Mouse (Mus musculus) C2C12 (cell line): Measurements from ENCODE around the gene Naa10.

Source experiments
- CTCF ChIP-seq: IDR thresholded peaks from one replicate; pipeline ENCODE4 v1.5.1; 2011; ENCODE audit not compliant: control insufficient read depth, insufficient read depth, insufficient read length
- USF1 ChIP-seq: IDR thresholded peaks from one replicate; pipeline ENCODE4 v1.6.1; 2011; ENCODE audit warnings: low read depth, mild to moderate bottlenecking, control low read depth, moderate library complexity

DNA sequence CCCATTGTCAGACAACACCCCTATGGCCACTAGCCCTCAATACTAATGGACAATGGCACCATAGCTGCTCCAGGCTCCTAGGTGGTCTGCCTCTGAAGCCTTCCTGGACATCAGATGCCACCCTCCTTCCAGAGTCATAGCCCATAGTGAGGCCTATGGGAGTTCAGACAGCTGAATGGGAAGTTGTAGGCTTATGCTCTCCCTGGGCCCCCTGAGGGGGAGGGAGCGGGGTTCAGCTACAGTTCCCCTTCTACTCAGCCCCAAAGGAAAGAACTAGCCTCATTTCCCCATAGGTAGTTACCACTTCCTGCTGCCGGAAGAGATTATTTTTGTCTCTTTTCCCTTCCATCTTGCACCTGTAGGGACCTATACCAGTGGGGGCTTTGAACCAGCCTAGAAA is 10.2 kb downstream of the Naa10 start:
- TF ChIP-seq USF1 (no peak), CTCF (no peak)
